15 mouse cellular contexts compared by ENCODE assay signal in the genomic region with DNA sequence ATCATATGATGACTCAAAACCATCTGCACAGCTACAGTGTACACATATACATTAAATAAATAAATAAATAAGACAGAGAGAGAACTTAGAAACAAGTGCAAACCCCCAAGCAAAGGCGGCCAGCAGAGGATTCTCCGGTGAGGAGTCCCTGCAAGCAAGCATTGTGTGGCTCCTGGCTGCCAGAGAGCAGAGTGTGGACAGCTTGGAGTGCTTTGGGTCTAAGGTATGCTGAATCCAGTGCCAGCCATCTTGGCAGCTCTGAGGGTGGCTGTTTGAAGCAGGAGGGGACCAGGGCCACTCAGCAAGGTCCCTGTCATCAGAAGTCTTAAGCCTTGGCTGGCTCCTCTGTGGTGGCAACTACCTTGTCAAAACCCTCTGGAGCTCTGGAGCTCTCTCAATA. TPM values are rescaled to one million over a fixed set of nuclear protein-coding genes. Genes with fewer than 3 reads are reported as not detected.
"Had no signal": no experiment of that assay in that cellular context is flagged by ENCODE, and none has a peak within 500 bp of the region (broad histone marks: within the 10 kb centered on the region; RNA-seq: fewer than 3 reads in every experiment).

No protein-coding gene starts in this region.

- DNase-seq: kidney, postnatal 14 days; liver, postnatal 0 days; lung, postnatal 14 days; midbrain, embryonic 14.5 days; spleen, adult 18-20 months; thymus, adult 2 months; thymus, postnatal 25 days had no signal

- H3K4me3 ChIP-seq: left cerebral cortex, adult 2 months; limb, embryonic 10.5 days; liver, embryonic 12.5 days; lung, embryonic 15.5 days; midbrain, embryonic 10.5 days; neural tube, embryonic 12.5 days; stomach, embryonic 15.5 days had no signal

- H3K4me2 ChIP-seq: liver, embryonic 12.5 days; lung, embryonic 15.5 days; neural tube, embryonic 12.5 days; stomach, embryonic 15.5 days had no signal

- H3K36me3 ChIP-seq: limb, embryonic 10.5 days; liver, embryonic 12.5 days; lung, embryonic 15.5 days; midbrain, embryonic 10.5 days; neural tube, embryonic 12.5 days; stomach, embryonic 15.5 days had no signal

- ATAC-seq: liver, embryonic 12.5 days; liver, postnatal 0 days had no signal

- H3K9me3 ChIP-seq: limb, embryonic 10.5 days; liver, embryonic 12.5 days; lung, embryonic 15.5 days; midbrain, embryonic 10.5 days; neural tube, embryonic 12.5 days; stomach, embryonic 15.5 days had no signal

- H3K27me3 ChIP-seq: lung, embryonic 15.5 days; neural tube, embryonic 12.5 days; stomach, embryonic 15.5 days had no signal

- H3K27ac ChIP-seq: left cerebral cortex, adult 2 months; limb, embryonic 10.5 days; liver, embryonic 12.5 days; lung, embryonic 15.5 days; midbrain, embryonic 10.5 days; neural tube, embryonic 12.5 days; stomach, embryonic 15.5 days had no signal

- H3K4me1 ChIP-seq: lung, embryonic 15.5 days; neural tube, embryonic 12.5 days; stomach, embryonic 15.5 days had no signal

- H3K9ac ChIP-seq: liver, embryonic 12.5 days; liver, postnatal 0 days; lung, embryonic 15.5 days; neural tube, embryonic 12.5 days; stomach, embryonic 15.5 days had no signal

RNA-seq across cellular contexts. Expression of a gene that starts 12.7 kb away (rescaled TPM):
- total RNA-seq: monocyte, adult 5-6 weeks had no signal
